Mouse (Mus musculus) G1E (cell line): ENCODE measurements around the gene Pgm2.

Experiments
- CTCF ChIP-seq: IDR thresholded peaks from 2 replicates; pipeline ENCODE4 v1.5.1; 2012; ENCODE audit warnings: low read depth, low read length, inconsistent platforms, mixed read lengths
- GATA1 ChIP-seq: IDR thresholded peaks from 2 replicates; pipeline ENCODE4 v1.6.1; 2012; ENCODE audit warnings: borderline replicate concordance, low read length, inconsistent platforms, mixed read lengths
- POLR2AphosphoS5 ChIP-seq: IDR thresholded peaks from 2 replicates; pipeline ENCODE4 v1.6.1; 2012; ENCODE audit warnings: low read depth, low read length, inconsistent platforms; ENCODE audit not compliant: insufficient replicate concordance

DNA sequence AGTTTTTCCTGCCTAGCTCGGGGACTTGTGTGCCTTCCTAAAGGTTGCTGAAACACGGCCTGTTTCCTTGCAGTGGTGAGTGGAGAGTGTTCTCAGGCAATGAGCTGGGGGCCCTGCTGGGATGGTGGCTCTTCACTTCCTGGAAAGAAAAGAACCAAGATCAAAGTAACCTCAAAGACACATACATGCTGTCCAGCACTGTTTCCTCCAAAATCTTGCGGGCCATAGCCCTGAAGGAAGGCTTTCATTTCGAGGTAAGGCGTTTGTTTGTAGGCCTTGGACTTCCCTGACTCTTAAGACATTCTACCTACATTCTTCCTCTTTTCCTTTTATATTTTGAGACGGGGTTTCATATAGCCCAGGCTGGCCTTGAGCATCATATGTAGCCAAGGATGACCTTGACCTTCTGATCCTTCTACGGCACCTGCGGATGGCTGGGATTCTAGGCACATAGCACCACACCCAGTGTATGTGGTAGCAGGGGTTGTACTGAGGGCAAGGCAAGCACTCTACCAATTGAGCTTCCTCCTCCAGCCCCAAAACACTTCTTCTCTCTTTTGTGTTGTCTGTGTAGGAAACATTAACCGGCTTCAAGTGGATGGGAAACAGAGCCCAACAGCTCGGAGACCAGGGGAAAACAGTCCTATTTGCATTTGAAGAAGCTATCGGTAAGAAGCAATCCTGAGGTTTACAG is 15.0 kb downstream of the Pgm2 start:
- no peak for TF ChIP-seq CTCF
- no peak for TF ChIP-seq POLR2AphosphoS5
- TF ChIP-seq GATA1, result no peak
